Mouse (Mus musculus) bone marrow, adult 2 months (tissue): ENCODE measurements around the gene Plk1.
A peak's percentile ranks its signal among the peaks of the same experiment; 100 is the strongest.

ENCODE experiments used
- CTCF ChIP-seq: fragments of 200-500 bp; IDR thresholded peaks from 2 replicates; pipeline ENCODE4 v1.5.1; 2011; ENCODE audit warnings: low read length, control low read depth; ENCODE audit not compliant: control insufficient read depth, insufficient read depth
- POLR2A ChIP-seq: fragments of 200-500 bp; IDR thresholded peaks from 2 replicates; pipeline ENCODE4 v1.6.1; 2011; ENCODE audit warnings: low read depth, mild to moderate bottlenecking, control low read depth, low read length, borderline replicate concordance; ENCODE audit not compliant: control insufficient read depth

DNA sequence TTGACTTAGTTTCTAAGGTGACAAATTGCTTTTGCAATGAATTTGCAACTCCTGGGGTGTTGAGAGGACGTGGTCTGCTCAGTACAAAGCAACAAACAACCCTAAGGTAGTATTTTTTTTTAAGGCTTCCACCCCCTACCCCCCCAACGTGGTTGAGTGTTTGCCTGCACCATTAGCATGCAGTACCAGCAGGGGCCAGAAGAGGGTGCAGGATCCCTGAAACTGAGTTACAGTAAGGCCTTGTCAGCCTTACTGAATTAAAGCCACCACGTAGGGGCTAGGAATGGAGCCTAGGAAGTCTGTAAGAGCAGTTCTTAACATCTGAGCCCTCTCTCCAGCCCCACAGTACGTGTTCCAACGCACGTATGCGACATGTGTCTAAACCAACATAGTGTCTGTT lies 30.2 kb downstream of the Plk1 start:
- TF ChIP-seq CTCF, result peak; percentile 83
- TF ChIP-seq POLR2A, result no peak
